Mouse (Mus musculus) small intestine, adult 2 months (tissue): Measurements from ENCODE around the gene Gipc2.

Experiments used
- CTCF ChIP-seq: fragments of 200-500 bp; IDR thresholded peaks from 2 replicates; pipeline ENCODE4 v1.5.1; 2012; ENCODE audit warnings: low read depth, mild to moderate bottlenecking, control low read depth, inconsistent platforms, low read length, moderate library complexity, mixed read lengths; ENCODE audit not compliant: insufficient replicate concordance, insufficient read length; ENCODE audit errors: extremely low read depth
- POLR2A ChIP-seq: fragments of 200-500 bp; IDR thresholded peaks from 2 replicates; pipeline ENCODE4 v1.6.1; 2012; ENCODE audit warnings: low read depth, mild to moderate bottlenecking, control low read depth, inconsistent platforms, low read length, moderate library complexity

DNA sequence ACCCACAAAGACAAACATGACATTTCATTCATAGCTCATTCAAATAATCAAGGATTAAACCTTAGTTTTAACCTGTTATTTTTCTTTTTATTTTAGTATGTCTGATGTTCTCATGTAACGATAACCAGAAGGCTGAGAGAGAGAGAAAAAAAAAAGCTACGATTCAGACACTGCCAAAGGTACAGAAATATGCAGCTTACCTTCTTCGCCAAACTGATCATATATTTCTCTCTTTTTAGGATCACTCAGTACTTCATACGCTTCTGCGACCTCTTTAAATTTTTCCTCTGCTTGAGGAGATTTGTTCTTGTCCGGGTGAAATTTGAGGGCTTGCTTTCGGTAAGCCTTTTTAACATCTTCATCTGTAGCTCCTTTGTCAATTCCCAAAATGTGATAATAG lies 27.1 kb upstream of the Gipc2 start:
- no peak for TF ChIP-seq CTCF
- TF ChIP-seq POLR2A = no peak
